Mouse (Mus musculus): ENCODE data around the gene Fam49a. TPM values are rescaled to one million over a fixed set of nuclear protein-coding genes. Genes with fewer than 3 reads are reported as not detected.

Fam49a gene
- polyA plus RNA-seq, 1 experiment from 2014 or later, result 48.8 TPM

DNA sequence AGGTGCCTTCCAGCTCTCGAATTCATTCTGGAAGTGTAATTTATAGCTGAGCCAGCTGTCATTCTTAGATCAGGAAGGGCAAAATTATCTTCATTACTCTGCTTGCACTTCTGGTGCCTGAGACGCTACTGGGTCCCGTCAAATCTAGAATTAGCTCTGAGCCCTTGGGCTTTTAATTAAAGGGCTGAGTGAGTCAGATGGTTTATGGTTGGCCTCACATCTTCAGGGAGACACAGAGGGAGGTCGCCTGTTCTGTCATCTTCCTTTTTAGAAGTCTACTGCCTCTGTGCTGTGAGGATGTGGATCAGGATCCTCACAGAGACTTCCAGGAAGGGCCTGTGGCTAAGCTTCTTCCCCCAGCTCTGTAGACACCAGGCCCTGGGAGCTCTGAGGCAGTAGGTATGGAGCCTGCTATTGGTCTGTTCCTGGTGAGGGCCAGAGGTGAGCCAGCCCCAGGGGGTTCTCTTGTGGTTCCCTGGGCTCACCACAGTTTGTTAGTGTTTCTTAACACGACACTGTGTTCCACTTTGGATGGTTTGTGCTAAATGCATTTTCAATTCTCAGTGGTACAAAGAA, 30.2 kb downstream of the Fam49a start:
- H3K27ac ChIP-seq (ENCODE audit: poor library complexity, severe bottlenecking), result no peak overlapping the region

DNA sequence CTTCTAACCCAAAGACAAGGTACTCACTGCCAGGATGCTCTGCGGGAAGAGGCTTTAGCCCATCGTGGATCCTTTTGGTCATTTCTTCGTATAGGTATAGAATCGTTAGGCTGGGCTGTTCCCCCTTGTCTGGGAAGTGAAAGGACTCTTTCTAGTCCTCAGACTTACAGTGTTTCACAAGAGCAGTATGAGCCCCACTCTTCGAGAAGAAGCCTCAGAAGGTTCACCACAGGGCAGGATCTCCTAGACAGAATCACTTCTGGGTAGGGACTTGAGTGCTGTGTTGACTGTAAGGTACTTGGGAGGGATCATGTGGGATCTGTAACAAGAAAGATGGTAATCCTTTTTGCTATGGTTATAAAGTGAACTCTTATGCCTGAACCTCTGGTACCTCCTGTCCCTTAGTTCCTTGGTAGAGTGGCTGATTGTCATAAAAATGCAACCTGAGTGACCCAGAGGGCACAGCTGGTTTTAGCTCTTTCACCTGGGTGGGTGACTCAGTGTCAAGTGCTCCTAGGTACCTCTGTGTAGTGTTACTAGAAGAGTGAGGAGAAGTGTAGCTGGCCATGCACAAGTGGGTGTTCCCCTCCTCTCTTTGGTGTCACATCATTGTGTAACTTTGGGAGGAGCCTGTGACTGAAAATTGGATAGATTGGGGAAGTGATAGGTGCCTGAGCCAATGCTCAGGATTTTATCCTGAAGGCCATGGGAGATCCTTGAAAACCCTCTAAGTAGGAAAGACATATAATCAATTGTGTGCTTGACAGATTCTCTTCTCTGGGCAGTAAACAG, 32.6 kb downstream of the Fam49a start:
- Histone ChIP-seq H3K4me3 (no peak overlapping the region), H3K9ac (no peak overlapping the region), H3K9me3 (replicated peaks) (no peaks in the 10 kb centered on the region), H3K36me3 (no peaks in the 10 kb centered on the region; the same call in 1 of the 2 replicates), H3K27ac (ENCODE audit: poor library complexity, severe bottlenecking) (no peak overlapping the region), H3K4me1 (replicated peaks) (peaks cover 50% of the 10 kb centered on the region), H3K27me3 (replicated peaks) (no peaks in the 10 kb centered on the region), H3K4me2 (no peak overlapping the region)
- ATAC-seq (ENCODE audit: insufficient number of reproducible peaks, low FRiP score), result no peak
- 89% methylated on average over 5 of the region's 5 CpGs for WGBS

More for the DNA sequence above, 30.2 kb downstream of the Fam49a start:
- no peak for ATAC-seq (ENCODE audit: insufficient number of reproducible peaks, low FRiP score)
- Histone ChIP-seq H3K9ac (no peak overlapping the region), H3K36me3 (no peaks in the 10 kb centered on the region; the same call in 1 of the 2 replicates), H3K4me2 (no peak overlapping the region), H3K27me3 (replicated peaks) (no peaks in the 10 kb centered on the region), H3K9me3 (replicated peaks) (no peaks in the 10 kb centered on the region), H3K4me3 (no peak overlapping the region), H3K4me1 (replicated peaks) (peaks cover 60% of the 10 kb centered on the region)
- WGBS, result 35% methylated on average over 5 of the region's 5 CpGs

DNA sequence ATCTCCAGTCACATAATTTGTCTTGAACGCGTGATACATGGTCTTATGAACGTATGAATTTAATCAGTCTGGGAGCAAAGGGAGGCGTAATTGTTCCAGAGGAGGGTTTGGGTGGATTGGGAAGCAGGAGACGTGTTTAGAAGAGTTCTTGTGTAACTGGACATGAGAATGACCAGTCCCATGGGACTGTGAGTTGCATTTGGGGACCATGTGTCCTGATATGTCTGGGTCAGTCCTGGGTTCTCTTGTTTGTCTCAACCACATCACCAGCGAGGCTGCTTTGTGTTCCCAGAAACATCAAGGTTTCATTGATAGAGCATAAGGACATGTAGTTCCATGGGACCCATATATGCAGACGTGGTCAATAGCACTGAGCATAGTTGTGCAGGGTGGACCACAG, 36.5 kb downstream of the Fam49a start:
- Histone ChIP-seq H3K4me1 (replicated peaks) (peaks cover 57% of the 10 kb centered on the region), H3K27me3 (replicated peaks) (no peaks in the 10 kb centered on the region), H3K4me2 (no peak overlapping the region), H3K9ac (no peak overlapping the region), H3K36me3 (no peaks in the 10 kb centered on the region; the same call in 1 of the 2 replicates), H3K4me3 (no peak overlapping the region), H3K9me3 (replicated peaks) (no peaks in the 10 kb centered on the region), H3K27ac (ENCODE audit: poor library complexity, severe bottlenecking) (no peak overlapping the region)
- WGBS, result 86% methylated on average over 7 of the region's 7 CpGs
- no peak for ATAC-seq (ENCODE audit: insufficient number of reproducible peaks, low FRiP score)

DNA sequence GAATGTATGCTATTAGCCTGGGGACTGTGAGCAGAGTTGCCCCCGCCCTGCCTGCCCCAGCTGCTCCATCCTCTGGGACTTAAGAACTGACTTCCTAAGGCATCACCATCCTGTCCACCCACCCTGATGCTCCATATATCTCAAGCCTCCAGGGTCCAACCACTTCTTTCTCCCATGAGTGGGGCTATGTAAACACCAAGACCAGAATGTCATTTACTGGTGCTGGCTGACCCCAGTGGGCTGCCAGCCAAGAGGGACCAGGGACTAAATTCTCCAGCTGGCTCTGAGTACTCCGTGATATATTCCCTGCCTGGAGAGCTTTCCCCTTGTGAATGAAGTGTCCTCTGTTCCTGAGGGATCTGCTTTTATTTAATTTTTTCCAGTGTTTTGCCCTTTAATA, 37.4 kb downstream of the Fam49a start:
- no peaks in the 10 kb centered on the region for H3K9me3 ChIP-seq (replicated peaks)
- no peak overlapping the region for H3K9ac ChIP-seq
- no peaks in the 10 kb centered on the region for H3K27me3 ChIP-seq (replicated peaks)
- 0 out of 2 replicates have a peak overlapping the region, but pooled peaks have one; percentile 18 for H3K27ac ChIP-seq (ENCODE audit: poor library complexity, severe bottlenecking)
- 54% methylated on average over 2 of the region's 2 CpGs for WGBS
- H3K4me1 ChIP-seq (replicated peaks), result peaks cover 57% of the 10 kb centered on the region
- H3K4me3 ChIP-seq, result no peak overlapping the region
- ATAC-seq (ENCODE audit: insufficient number of reproducible peaks, low FRiP score), result no peak
- H3K36me3 ChIP-seq, result no peaks in the 10 kb centered on the region; the same call in 1 of the 2 replicates
- no peak overlapping the region for H3K4me2 ChIP-seq

DNA sequence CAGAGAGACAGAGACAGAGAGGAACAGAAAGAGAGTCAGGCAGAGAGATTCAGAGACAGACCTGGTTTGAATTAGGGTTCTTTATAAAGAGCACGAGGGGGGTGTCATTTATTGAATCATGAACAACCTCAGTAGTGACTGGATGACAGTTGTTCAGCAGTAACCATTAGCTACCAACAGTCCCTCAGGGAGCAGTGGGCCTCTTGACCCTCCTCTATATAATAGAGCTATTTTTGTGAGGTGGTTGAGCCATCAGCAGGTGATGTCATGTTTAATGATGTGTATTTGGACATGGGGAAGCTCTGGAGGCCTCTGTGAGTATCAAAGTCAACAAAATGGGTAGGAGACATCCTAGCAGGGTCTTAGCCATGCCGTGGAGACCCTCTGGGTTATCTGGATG, 39.2 kb downstream of the Fam49a start:
- no peak overlapping the region for H3K9ac ChIP-seq
- H3K4me1 ChIP-seq (replicated peaks), result peaks cover 50% of the 10 kb centered on the region
- H3K36me3 ChIP-seq, result peaks cover 10% of the 10 kb centered on the region; the same call in 1 of the 2 replicates
- no peak overlapping the region for H3K4me3 ChIP-seq
- WGBS, result 33% methylated on average over 2 of the region's 2 CpGs
- ATAC-seq (ENCODE audit: insufficient number of reproducible peaks, low FRiP score), result 0 out of 2 replicates have a peak, but pooled peaks have one; percentile 52
- no peaks in the 10 kb centered on the region for H3K9me3 ChIP-seq (replicated peaks)
- 0 out of 2 replicates have a peak overlapping the region, but pooled peaks have one; percentile 6 for H3K4me2 ChIP-seq
- H3K27me3 ChIP-seq (replicated peaks), result no peaks in the 10 kb centered on the region
- H3K27ac ChIP-seq (ENCODE audit: poor library complexity, severe bottlenecking), result peak overlapping the region; percentile 59

DNA sequence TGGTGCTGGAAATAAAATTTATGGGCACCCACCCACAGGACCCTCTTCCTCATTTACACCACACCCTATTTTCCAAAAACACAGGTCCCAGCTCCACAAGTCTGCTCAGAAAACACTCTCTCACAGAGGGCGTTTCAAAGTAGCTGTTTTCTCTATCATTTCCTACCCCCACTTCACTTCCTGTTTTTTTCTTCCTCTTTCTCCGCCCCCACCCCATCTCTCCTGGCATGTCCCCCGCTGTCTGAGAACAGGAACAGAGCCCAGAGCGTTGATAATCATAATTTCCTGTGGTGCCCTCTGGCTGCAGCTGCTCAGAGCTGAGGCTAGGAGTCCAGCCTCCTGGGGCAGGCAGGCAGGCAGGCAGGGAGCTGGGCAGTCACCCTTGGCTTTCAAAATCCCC, 39.9 kb downstream of the Fam49a start:
- Histone ChIP-seq H3K4me2 (no peak overlapping the region), H3K27ac (ENCODE audit: poor library complexity, severe bottlenecking) (peak overlapping the region; percentile 59)
- ATAC-seq (ENCODE audit: insufficient number of reproducible peaks, low FRiP score), result peak; percentile 60

DNA sequence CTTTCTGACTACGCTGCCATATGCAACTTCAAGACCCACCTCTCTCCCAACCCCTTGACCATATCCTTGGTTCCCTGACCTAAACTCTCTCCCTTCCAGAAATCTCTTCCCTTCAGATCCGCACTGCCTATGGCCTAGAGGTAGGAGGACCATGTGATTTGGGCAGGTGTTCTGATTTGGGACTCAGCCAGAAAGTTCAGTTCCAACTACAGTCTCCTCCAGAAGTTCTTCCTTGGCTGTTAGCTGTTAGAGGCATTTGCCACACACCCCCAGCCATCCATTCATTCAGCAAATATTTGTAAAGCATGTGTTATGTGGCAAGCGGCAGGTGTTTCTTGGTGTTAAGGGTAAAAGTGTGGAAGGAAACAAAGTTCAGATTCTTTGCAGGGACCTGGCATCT, 44.3 kb downstream of the Fam49a start:
- Histone ChIP-seq H3K4me2 (no peak overlapping the region), H3K9me3 (replicated peaks) (no peaks in the 10 kb centered on the region), H3K4me1 (replicated peaks) (peaks cover 40% of the 10 kb centered on the region), H3K36me3 (peaks cover 15% of the 10 kb centered on the region), H3K27ac (ENCODE audit: poor library complexity, severe bottlenecking) (peak overlapping the region; percentile 55), H3K4me3 (no peak overlapping the region), H3K27me3 (replicated peaks) (no peaks in the 10 kb centered on the region), H3K9ac (no peak overlapping the region)
- 87% methylated on average over 3 of the region's 3 CpGs for WGBS
- ATAC-seq (ENCODE audit: insufficient number of reproducible peaks, low FRiP score), result no peak

More for the DNA sequence above, 39.9 kb downstream of the Fam49a start:
- Histone ChIP-seq H3K27me3 (replicated peaks) (no peaks in the 10 kb centered on the region), H3K9ac (no peak overlapping the region), H3K9me3 (replicated peaks) (no peaks in the 10 kb centered on the region), H3K36me3 (peaks cover 10% of the 10 kb centered on the region; the same call in 1 of the 2 replicates), H3K4me1 (replicated peaks) (peaks cover 53% of the 10 kb centered on the region), H3K4me3 (no peak overlapping the region)
- 20% methylated on average over 4 of the region's 4 CpGs for WGBS

DNA sequence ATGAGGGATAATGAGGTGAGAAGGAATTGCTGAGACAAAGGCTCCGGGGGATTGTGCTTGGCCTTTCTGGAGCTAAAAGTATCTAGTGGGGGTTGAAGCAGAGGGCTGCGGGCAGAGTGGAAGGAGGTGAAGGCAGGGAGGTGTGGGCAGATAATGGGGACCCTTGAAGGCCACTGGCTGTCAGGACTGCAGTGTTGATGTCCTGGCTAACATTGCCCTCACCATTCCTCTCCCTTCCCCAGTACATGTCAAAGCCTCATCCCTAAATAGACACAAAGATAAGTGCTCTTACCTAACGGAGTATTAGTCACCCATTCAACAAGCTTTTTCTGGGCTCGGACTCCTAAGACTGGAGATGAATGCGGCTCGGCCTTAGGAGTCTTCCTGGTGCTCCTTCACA, 44.9 kb downstream of the Fam49a start:
- 37% methylated on average over 6 of the region's 6 CpGs for WGBS
- ATAC-seq (ENCODE audit: insufficient number of reproducible peaks, low FRiP score), result 0 out of 2 replicates have a peak, but pooled peaks have one; percentile 38
- Histone ChIP-seq H3K27ac (ENCODE audit: poor library complexity, severe bottlenecking) (peak overlapping the region; percentile 55; the same call in 1 of the 2 replicates), H3K9me3 (replicated peaks) (no peaks in the 10 kb centered on the region), H3K4me2 (no peak overlapping the region), H3K36me3 (peaks cover 15% of the 10 kb centered on the region), H3K27me3 (replicated peaks) (no peaks in the 10 kb centered on the region), H3K9ac (no peak overlapping the region), H3K4me3 (no peak overlapping the region), H3K4me1 (replicated peaks) (peaks cover 38% of the 10 kb centered on the region)

DNA sequence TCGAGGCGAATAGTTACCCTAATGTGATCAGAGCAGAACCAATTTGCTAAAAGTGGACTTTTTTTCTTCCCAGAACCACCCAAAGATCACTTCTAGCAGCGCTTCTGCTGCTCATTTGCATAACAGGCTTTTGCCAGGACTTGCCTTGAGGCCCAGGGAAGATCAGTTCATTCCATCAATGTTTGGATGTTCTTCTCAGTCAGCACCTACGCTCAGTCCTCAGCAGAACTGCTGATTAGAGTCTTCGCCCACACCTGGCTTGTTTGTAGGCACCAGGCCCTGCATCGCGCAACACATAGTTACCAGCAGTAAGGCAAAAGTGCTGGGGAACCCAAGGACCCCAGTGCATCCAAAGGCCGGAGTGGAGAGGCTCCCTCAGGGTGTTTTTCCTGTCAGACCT, 45.3 kb downstream of the Fam49a start:
- H3K27ac ChIP-seq (ENCODE audit: poor library complexity, severe bottlenecking), result peak overlapping the region; percentile 55
- no peak for ATAC-seq (ENCODE audit: insufficient number of reproducible peaks, low FRiP score)
- WGBS, result 68% methylated on average over 8 of the region's 8 CpGs

DNA sequence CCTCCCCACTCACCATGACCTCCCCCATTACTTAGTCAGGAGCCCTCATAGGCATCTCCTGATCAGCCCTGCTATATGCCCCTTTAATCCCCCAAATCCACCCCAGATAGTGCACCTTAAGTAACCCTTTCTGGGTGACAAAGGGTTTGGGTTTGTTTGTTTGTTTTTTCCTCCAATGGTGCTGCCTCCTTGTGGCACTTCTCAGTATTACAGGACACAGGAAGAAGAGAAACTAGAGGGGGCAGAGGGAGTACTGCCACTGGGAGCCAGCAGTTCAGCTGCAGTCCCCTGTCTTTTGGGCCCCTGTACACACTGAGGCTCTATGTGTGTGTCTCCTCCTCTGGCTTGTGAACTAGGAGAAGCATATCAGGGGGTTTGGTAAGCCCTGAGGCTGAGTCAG, 51.5 kb downstream of the Fam49a start:
- H3K9me3 ChIP-seq (replicated peaks), result no peaks in the 10 kb centered on the region
- H3K4me1 ChIP-seq (replicated peaks), result peaks cover 55% of the 10 kb centered on the region
- H3K9ac ChIP-seq, result no peak overlapping the region
- H3K36me3 ChIP-seq, result no peaks in the 10 kb centered on the region
- no peak overlapping the region for H3K4me3 ChIP-seq
- no peak for ATAC-seq (ENCODE audit: insufficient number of reproducible peaks, low FRiP score)
- no peak overlapping the region for H3K4me2 ChIP-seq
- H3K27ac ChIP-seq (ENCODE audit: poor library complexity, severe bottlenecking), result no peak overlapping the region
- H3K27me3 ChIP-seq (replicated peaks), result no peaks in the 10 kb centered on the region

More for the DNA sequence above, 45.3 kb downstream of the Fam49a start:
- H3K4me3 ChIP-seq, result no peak overlapping the region
- H3K27me3 ChIP-seq (replicated peaks), result no peaks in the 10 kb centered on the region
- peaks cover 38% of the 10 kb centered on the region for H3K4me1 ChIP-seq (replicated peaks)
- peaks cover 15% of the 10 kb centered on the region for H3K36me3 ChIP-seq
- H3K4me2 ChIP-seq, result no peak overlapping the region
- H3K9me3 ChIP-seq (replicated peaks), result no peaks in the 10 kb centered on the region
- H3K9ac ChIP-seq, result no peak overlapping the region; the same call in 1 of the 2 replicates

DNA sequence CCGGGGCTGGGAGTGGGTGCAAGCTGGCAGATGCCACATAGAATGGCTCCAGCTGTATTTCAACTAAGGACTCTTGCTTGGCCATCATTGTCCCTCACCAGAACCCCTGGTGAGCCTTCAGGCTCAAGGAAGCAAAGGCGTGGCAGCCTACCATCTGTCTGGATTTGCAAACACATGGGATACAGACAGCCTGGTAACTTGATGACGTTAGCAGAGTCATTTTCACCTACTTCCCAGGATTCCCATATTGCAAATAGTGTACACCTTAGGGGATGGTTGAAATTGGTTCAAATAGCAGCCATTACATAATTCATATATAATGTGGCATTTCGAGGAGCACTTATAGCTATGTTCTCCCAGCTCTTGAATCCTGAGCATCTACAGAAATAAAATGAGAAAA, 52.0 kb downstream of the Fam49a start:
- Histone ChIP-seq H3K4me2 (no peak overlapping the region), H3K4me3 (no peak overlapping the region), H3K4me1 (replicated peaks) (peaks cover 55% of the 10 kb centered on the region), H3K9me3 (replicated peaks) (no peaks in the 10 kb centered on the region), H3K27ac (ENCODE audit: poor library complexity, severe bottlenecking) (no peak overlapping the region), H3K36me3 (no peaks in the 10 kb centered on the region), H3K9ac (no peak overlapping the region), H3K27me3 (replicated peaks) (no peaks in the 10 kb centered on the region)
- no peak for ATAC-seq (ENCODE audit: insufficient number of reproducible peaks, low FRiP score)
- 76% methylated on average over 4 of the region's 4 CpGs for WGBS

All from heart, embryonic 12.5 days (tissue).